Mouse (Mus musculus) lung, postnatal 10 days (tissue): ENCODE data around the gene Prmt9.

ENCODE experiments used
- DNase-seq: peaks from one replicate; pipeline ENCODE4 v3.0.0; 2021

Prmt9 gene

DNA sequence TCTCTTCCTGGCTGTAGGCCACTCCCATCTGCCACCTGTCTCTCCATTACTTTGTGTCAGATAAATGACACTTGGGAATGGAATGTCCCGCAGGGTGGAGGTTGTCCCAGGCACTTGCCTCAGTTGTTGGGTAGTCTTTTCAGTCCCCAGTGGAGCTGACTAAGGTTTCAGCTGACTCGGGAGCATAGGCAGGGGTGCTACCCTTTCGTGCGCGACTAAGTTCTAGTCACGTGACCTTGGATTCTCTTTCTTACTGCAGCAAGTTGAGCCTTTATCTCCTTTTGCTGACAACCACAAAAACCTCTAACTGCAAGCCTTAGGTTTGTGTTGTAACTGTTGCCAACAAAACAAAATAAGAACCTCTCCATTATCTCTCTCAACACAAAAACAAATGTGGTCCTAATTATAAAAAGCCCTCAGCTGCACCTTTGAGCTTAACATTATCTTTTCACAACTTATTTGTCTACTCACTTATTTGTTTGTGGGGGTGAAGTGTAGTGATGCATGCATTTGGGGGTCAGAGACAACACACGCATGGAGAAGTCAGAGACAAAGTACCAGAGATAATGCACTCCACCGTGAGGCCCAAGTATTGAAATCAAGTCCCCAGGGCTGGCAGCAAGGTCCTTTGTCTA lies 14.7 kb upstream of the Prmt9 start:
- no peak for DNase-seq

- peak; percentile 67 for DNase-seq
These were observed 14.1 kb upstream of the Prmt9 start for GRCm38 (mm10) chr8:77535026-77535595.

- DNase-seq, result no peak
These were observed 12.4 kb upstream of the Prmt9 start for GRCm38 (mm10) chr8:77536821-77537220.

- DNase-seq, result no peak
These were observed 10.9 kb upstream of the Prmt9 start for GRCm38 (mm10) chr8:77538256-77538655.

- no peak for DNase-seq
These were observed 5.9 kb upstream of the Prmt9 start for GRCm38 (mm10) chr8:77543152-77543777.

DNA sequence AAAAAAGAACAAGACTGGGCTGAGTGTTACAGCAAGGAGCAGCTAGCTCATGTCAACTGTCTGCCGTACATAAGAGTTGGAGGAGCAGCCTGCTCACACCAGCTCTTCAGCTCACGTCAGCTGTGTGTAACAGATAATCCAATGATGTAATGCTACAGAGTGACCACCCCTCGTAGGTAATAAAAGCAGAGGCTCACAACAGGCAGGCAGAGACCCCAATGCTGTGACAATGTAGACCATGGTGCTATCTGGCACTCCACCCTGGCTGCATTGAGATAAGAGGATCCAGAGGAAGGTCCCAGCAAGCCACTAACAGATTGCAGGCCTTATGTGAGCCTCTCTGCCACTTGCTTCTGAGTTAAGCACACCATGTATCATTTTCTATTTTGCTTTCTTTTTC lies 4.8 kb upstream of the Prmt9 start:
- DNase-seq, result no peak

GRCm38 (mm10) chr8:77545616-77546015 lies 3.6 kb upstream of the Prmt9 start:
- DNase-seq, result no peak

DNA sequence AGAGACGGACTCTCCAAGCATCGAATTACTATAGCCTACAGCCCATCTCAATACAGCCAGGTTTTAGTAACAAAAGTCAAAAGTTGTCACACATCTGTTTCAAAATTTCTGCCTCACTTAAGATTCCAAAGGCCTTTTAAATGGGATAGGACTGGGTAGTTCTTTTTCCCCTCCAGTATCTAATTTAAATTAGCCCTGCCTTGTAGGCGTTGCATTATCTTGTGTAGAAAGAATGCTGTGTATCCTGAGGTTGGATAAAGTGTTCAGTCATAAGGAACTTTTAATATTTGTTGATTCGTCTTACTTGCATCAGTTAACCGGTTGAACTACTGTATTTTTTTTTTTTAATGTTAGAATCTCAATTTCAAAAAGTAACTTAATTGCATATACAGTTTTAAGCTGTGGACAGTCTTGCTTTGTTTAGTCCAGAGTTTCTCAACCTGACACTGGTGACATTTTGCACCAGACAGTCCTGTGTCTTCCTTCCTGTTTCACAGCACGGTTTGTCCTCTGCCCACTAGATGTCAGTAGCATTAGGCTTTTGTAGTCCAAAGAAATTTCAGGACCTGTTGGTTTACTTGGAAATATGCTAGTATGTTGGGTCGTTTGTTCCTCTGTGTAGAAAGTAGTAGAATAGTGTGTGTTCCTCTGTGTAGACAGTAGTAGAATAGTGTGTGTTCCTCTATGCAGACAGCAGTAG lies 834 bp downstream of the Prmt9 start:
- peak; percentile 71 for DNase-seq

- DNase-seq, result no peak
These were observed 3.3 kb downstream of the Prmt9 start for GRCm38 (mm10) chr8:77552491-77552890.

DNA sequence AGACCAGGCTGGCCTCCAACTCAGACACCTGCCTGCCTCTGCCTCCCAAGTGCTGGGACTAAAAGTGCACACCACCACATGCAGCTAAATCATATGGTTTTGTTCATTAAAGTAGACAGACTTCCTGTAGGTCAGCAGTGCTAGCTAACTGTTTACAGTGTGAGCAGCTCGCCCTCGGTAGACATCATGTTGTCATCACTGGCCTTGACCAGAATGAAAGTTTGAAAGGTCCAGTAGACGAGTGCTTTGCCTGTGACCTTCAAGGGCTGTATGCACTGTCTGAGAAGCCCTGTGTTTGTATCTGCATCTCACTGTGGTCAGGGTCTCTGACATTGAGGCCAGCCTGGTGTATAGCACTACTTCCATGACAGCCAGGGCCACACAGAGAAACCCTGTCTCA lies 12.2 kb downstream of the Prmt9 start:
- DNase-seq, result no peak

DNA sequence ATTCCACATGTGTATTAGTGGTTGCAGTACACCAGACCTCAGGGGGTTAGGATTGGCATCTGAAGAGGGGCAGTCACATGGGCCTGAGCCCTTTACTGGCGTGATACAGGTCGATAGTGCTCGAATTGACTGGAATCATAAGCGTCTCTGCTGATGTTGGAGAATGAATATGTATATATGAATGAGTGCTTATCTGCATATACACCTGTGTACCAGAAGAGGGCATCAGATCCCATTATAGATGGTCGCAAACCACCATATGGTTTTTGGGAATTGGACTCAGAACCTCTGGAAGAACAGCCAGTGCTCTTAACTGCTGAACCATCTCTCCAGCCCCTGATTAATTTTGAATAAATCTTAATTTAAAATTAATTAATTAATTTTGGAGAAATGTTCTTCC lies 25.0 kb downstream of the Prmt9 start:
- DNase-seq, result no peak

DNA sequence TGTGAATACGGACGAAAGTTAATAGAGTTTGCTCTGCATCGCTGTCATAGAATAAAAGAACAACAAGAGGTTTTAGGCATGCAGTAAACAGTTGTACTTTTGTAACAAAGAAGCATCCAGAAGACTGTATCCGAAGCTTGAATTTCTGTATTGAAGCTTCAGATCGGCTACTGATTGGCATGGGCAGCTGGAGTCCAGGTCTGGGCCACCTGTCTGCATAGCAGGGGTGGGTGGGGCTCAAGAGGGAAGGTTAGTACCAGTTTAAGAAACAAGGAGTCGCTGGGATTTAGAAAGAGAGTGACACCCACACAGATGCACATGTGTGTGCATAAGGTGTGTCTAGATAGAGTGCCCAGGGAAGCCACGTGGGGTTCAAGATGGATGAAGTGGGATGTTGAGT lies 28.5 kb downstream of the Prmt9 start:
- DNase-seq, result no peak

DNA sequence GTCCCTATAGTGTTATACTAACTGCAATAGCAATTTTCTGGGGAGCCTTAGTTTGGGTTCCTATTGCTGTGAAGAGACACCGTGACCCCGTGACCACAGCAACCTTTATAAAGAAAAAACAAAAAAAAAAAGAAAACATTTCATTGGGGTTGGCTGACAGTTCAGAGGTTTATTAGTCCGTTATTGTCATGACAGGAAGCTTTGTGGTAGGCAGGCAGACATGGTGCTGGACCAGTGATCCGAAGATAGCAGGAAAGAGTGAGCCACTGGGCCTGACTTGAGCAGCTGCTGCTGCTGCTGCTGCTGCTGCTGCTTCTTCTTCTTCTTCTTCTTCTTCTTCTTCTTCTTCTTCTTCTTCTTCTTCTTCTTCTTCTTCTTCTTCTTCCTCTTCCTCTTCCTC lies 35.0 kb downstream of the Prmt9 start:
- no peak for DNase-seq

DNA sequence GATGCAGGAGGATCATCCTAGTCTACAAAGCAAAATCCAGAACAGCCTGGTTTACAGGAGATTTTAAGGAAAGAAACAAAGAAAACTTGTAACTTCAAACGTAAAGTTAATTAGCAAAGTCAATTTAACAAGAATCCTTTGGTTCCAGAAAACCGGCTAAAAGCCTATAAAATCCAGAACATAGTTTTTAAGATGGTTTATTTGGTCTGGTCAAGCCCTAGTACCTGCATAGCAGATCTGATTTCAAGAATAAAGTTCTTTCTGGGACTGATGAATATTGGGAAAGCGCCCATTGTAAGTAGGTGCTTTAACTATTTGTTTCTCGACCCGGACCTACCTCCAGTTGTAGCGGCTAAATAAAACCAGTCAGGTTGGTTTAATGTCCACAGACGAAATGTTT lies 60.4 kb downstream of the Prmt9 start:
- DNase-seq, result no peak

DNA sequence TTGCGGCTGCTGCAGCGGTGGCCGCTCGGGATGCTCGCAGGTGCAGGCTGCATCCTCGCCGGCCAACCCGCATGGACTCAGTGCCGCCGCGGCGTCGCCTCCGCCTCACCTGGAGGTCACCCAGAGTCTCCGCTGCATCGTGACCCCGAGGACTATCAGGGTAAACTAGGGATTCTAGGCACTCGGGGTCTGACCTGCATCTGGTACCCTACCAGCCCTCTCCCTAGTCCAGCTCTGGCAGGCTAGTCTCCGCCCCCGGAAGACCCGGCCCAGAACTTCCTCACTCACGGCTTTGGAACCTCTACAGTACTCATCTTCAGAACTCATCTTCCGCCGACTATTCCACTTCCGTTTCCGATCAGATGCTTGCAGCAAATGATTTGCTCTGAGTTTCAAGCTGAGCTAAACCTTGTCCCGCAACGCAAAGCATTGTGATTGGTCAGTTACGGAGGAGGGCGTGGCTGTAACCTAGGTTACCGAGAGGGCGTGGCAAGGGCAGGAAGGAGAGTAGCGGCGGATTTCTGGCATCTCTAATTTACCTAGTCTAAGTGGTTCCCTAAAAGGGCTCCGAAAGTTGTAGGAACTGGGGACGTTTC lies 61.3 kb downstream of the Prmt9 start, which contains the start of gene Tmem184c:
Gene Tmem184c (minus strand): TSS at position 325 of the 596 bp plus-strand sequence.
- DNase-seq, result peak; percentile 99

GRCm38 (mm10) chr8:77617916-77618315 lies 68.7 kb downstream of the Prmt9 start:
- DNase-seq, result peak; percentile 88

DNA sequence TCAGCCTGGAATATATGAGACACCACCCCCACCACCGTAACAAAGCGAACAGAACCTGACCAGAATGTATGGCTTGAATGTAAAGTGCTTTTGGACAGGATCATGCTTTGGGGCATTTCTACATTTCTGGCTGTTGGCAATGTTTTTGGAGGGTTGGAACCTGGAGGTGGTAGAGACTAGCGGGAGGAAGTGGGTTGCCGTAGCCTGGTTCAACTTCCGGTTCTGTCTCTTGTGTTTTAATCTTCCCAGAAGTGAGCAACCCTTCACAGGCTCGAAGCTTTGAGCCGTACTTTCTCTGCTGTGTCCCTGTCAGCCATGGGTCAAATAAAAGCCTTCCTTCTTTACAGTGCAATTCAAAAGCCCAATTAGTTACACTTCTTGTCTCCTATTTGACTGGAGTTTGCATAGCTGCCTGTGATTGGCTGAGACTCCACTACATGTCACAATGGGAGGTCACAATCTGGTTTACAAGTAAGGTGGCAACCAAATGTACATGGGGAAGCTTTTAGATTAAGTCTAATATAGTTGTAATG lies 74.5 kb downstream of the Prmt9 start:
- DNase-seq, result no peak

DNA sequence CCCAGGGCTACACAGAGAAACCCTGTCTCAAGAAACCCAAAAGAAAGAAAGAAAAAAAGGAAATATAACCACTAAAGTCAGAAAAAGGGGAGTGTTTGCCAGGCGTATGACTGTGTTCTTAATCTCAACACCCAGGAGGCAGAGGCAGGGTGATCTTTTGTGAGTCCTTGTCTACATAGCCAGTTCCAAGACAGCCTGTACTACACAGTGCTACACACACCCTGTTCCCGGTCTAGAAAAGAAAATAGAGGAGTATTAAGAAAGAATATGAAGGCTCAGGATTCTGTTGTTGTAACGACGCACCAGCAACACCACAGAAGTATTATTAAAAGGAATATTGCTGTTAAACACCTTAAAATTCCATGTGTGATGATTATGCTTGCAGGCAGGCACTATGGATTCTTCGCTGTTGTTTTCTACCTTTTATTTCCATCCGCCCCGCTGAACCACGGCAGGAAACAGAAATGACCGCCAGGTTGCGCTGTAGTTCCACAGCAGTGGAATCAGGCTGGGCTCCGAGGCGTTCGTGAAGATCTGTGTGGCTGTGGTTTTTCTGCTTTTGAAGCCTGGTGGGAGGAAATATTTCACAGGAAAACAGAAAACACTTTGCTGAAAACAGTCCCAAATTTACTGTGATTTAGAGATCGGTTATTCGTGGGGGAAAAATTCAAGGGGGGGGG lies 80.8 kb downstream of the Prmt9 start:
- DNase-seq, result peak; percentile 90

DNA sequence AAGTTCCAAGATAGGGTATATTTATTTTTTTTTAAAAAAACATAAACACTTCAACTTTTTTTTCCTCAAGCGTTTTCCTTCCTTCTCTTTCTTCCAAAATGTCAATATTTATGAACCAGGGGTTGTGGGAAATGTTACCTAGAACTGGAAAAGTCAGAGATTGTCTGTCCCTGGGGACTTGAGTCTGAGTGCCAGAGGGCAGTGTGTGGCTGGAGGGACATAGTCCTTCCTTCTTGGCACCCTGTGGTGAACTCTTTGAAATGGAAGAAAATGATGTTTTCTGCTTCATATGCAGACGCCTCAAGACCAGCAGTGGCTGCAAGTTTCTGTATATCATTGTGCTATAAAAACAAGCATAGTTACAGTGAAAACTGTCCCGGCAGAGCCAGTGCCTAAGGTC lies 81.5 kb downstream of the Prmt9 start:
- DNase-seq, result peak; percentile 43
